Mouse (Mus musculus) retina, postnatal 1 day (tissue): ENCODE data around the gene Sox1.

ENCODE experiments used
- DNase-seq: peaks from one replicate; pipeline ENCODE4 v3.0.0-alpha.2; 2012

The Sox1 gene

DNA sequence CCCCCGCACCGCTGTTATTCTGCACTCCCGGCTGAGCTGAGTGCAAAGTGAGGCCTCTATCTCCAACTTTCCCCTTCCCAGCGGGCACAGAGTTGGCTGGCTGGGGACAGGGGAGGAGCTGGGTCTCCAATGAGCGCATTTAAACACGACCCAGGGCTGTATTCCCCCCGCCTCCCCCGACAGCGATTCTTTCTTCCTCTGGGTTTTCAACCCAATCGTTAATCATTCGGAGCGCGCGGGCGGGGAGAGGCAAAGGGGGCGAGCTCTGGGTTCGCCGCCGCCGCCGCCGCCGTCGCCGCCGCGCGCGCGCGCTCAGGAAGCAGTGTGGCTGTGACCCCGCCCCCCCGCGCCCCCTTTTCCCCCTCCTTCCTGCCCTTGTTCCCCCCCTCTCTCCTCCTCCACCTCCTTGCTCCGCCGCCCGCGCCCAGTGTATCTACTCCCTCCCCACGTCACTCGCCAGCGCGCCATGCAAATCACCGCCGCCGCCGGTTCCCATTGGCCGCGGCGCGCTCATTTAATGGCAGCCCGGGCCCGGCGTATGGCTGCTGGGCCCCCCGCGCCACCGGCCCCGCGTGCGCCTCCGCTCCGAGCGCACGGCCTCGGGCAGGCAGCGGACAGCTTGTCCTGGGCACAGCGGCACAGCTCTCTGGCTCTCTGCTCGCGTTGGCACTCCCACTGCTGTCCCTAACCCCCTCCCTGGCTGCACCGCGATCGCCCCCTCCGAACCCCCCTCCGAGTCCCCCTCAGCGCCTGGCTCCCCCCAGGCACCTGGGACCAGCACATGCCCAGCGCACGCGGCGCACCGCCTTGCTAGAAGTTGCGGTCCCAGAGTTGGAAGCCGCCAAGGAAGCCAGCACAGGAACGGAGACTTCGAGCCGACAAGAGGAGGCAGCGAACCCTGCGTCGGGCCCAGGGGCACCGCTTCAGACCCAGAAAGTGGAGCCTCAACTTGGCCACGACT is at the start of gene Sox1:
Gene Sox1, plus strand, starts transcription at position 225 of the 961 bp plus-strand sequence.
- DNase-seq = peak; percentile 78

DNA sequence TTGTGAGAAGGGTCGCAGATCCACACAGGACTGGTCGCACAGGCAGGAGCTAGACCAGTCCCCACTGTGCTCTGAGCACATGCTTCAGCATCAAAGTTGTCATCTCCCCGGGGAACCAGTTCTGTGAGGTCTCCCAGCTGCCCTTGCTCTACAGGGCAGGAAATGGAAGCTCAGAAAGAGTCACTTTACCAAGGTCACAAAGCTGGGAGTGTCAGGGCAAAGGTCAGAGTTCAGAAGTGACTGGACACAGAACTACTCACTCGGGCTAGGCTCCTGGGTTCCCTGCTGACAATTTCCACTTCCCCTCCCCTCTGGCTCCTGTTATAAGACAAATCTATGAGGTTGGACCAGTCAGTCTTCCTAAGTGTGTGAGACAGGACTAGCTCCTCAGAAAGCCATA is 49.2 kb upstream of the Sox1 start:
- DNase-seq = no peak

DNA sequence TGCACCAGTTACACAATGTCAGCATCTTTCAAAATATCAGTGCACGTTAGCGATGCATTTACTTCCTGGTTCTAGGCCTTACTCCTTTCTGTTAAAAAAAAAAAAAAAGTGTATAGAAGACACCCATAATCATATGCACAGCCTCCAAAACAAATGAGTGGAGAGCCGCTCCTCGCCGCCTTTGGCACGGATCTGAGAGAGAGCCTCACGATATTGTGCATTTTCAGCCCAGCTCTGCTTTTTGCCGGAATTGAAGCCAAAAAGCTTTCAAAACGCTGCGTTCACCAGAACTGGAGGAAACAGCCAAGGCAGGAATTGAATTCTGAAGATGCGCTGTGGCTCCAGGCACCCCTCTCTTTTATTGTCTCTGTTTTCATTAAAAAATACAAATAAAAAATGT is 48.2 kb upstream of the Sox1 start:
- no peak for DNase-seq

DNA sequence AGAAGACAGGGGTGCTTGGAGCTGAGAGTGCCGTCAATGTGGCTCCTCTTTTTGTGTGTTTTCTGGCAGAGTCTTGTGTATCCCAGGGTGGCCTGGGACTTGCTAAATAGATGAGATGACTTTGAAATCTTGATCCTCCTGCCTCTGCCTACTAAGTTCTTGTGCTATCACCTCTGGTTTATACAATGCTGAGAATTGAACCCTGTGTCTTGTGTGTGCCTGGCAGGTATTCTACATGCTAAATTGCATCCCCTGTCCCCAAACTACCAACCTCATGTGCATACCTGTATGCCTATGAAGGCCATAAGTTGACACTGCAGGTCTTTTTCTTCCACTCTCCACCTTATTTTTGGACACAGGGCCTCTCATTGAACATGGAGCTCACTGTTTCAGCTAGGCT is 46.8 kb upstream of the Sox1 start:
- no peak for DNase-seq

DNA sequence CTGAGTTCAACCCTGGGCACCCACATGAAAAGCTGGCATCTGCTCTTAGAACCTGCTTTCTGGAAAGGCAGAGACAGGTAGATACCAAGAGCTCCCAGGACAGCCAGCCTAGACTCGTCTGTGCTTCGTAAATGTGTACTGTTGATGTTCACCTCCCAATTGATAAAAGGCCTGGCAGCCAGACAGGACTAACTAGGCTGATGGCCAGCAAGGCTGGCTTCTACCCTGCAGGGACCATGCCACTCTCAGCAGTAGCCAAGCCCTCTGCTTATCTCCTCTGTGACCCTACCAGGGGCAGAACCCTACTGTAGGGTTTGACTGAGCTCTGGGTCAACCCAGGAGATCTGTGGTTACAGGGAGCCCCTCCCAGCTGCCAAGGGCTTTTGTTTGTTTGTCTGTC is 45.5 kb upstream of the Sox1 start:
- no peak for DNase-seq

DNA sequence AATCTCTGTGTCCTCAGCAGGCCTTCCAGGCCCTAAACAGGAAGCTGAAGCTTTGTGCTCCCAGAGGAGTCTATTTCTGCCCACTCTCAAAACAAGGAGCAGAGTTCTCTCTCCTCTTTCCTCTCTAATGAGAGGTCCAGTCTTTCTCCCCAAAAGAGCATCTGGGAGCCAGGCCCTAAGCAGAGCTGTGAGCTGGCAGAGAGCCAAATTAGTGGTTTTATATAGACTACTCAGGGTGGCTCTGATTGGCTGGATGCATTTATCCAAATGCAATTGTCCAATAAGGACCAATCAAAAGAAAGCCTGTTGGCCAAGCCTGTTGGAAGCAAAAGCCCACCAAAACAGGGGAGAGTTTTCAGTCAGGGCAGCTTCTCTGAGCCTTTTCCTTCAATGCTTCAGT is 44.0 kb upstream of the Sox1 start:
- DNase-seq = peak; percentile 43

DNA sequence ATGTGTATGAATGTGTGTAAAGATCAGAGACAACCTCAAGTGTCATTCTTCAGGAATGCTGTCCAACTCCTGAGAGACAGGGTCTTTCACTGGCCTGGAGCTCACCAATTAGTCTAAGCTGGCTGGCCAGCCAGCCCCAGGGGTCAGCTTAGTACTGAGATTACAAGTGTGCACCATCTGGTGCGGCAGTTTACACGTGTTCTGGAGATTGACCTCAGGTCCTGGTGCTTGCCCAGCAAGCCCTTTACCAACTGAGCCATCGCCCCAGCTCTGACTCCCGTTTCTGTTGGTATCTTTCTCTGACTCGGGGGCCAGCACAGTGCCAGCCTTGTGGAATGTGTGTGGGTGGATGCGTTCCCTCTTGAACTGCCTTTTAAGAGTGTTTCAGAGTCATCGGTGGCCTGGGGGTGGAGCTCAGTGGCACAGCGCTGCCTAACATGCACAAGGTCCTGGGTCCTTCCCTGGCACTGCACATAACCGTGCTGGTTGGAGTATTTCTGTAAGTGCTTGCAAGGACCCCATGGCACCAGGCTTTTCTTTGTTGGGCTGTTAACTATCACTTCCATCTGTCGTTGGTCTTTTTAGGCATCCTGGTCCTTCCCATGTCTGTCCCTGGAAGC is 40.6 kb upstream of the Sox1 start:
- peak; percentile 79 for DNase-seq

DNA sequence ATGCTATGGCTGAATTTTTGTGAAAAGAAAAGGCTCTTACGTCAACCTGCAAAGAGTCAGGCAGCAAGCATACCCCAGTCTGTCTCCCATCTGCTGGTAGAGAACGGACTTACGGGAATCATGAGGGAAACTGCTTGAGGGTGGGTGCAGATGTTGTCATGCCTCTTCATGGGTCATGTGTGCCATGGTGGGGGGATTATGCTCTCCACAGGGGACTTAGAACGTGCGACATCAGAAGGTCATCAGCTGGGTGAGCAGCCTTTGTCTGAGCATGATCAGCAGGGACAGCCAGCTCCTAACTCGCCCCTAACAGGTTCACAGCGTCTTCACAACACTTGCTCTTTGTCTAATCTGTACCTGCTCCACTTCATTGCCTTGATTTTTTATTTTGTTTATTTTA is 26.9 kb upstream of the Sox1 start:
- DNase-seq = peak; percentile 69

DNA sequence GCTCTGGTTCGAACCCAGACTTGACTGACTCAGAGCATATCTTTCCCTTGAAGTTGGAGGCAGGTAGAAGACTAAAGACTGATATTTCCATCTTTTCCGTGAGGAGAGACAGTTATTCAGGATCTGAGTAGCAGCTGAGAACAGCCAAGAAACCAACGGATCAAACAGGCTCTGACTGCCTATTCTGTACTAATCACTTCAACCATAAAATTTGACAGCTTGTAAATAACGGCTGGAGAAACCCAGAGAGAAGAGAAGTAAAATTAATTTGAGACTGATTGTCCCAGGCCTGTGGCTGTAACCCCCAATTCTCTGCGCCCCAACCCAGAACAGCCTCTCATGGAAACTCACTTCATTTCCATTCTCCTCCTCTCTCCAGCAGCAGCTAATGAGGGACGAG is 26.2 kb upstream of the Sox1 start:
- DNase-seq = peak; percentile 54

DNA sequence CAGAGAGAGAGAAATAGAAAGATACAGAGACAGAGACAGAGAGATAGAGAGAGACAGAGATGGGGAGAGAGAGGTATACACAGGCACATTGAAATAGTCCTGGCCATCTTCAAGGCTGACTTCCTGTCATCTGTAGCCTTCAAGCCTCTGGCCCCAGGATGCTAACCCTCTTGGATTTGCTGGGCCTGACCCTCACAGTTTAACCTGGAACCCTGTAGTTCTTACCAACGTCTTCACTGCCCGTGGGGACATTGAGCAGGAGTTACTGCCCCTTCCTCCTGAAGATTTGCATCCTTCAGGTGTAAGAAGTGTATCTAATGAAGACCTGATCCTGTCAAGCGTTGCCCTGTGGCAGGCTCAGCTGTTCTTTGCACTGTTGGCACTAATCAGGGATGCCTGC is 14.0 kb upstream of the Sox1 start:
- no peak for DNase-seq

DNA sequence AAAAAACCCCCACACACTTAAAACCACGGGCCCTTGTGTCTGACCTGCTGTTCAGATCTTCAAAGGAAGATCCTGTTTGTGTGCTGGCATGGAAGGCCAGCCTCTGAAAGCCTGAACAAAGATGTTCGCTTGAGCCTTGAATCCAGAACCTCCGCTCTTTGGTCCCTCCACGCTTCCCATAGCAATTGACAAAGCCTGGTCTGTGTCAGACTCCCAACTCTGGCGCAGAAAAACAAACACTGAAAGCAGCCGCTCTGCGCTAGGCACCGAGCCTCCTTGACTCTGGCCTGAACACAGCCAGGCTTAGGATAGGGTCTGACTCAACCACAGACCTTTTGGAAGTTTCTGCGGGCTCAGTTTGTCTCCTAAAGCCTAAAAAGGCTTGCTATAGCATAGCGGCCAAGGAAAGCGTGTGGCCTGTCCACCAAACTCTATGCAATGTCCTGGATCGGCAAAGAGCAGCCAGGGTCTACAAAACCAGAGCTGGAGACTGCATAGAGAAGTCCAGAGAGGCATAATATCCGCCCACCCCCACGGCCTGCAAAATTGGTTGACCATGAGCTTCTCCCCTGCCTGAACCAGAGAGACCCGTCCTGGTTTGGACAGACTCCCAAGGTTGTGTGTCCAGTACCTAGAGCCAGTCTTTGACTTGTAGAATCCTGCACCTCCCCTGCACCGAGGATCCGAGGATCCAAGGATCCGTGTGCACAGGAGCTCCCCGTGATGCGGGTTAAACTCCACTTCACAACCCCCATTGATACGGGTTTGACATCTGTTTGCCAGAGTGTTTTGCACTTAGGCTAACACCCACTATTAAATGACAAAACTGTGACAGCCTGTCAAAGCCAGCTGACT is 12.2 kb upstream of the Sox1 start:
- peak; percentile 33 for DNase-seq

DNA sequence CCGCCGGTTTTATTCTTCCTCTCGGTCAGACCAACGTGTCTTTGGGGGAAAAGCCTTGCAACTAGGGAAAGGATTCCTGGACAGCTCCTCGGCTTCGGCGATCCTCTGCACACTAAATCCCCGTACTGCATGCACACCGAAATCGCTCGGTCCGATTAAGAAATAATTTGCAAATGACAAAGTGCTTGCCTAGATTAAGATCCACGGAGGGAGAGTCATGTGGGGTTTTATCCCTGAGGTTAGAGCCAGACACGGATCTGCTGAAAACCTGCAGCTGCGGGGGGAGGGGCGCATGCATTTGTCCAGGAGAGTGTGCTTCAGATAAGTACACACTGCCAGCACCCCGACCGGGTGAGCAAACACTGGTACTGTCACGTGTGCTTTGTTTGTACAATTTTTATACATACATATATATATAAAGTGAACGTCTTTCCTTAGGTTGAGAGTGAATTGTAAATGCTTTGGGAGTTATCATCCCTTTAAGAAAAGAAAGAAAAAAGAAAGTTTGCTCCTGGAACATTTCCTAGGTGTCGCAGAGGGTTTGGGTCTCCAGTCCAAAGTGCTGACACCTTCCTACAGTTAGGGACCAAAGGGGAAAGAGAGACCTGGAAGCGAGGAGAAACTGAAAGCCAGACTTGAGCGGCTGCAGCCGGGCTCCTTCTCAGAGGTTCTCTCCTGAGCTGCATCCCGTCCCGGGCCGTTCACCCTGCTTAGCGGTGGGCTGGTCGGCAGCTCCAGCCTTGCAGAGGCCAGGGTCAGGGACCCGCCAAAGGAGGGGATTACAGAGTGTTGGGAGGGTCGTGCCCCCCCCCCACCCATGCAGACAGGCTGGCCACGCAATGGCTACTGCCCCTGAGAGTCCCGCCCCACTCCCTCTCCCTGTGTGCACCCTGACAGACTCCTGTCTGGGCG is 10.9 kb upstream of the Sox1 start:
- DNase-seq = no peak

DNA sequence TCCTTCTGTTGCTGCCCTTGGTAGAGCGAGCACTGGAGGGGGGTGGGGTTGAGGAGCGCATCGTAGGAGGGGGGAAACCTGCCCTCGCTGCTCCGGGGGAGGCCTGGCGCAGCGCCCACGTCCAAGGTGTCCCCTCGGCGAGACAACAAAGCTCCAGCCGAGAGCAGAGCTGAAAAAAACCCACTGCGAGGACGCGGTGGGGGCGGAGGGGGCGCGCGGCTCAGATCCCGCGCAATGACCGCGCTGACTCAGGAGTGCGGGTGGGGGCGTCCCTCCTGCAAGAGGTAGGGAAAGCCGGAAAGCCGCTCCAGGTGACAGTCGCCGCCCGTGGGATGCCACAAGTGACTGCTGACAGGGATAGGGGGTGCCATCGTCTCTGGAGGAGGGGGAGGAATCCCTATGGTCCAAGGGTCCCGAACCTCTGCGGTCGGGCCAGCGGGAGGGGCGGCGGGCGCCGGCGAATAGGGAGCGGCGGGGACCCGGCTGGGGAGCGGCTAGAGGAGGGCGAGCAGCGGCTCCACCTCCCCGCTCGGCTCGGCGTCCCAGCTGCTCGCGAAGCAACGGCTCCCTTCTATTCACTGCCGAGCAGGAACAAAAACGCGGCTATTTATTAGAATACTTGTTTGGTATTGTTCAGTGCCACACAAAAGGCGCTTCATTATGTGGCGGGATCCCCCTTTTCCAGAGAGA is 10.0 kb upstream of the Sox1 start:
- DNase-seq = peak; percentile 66

DNA sequence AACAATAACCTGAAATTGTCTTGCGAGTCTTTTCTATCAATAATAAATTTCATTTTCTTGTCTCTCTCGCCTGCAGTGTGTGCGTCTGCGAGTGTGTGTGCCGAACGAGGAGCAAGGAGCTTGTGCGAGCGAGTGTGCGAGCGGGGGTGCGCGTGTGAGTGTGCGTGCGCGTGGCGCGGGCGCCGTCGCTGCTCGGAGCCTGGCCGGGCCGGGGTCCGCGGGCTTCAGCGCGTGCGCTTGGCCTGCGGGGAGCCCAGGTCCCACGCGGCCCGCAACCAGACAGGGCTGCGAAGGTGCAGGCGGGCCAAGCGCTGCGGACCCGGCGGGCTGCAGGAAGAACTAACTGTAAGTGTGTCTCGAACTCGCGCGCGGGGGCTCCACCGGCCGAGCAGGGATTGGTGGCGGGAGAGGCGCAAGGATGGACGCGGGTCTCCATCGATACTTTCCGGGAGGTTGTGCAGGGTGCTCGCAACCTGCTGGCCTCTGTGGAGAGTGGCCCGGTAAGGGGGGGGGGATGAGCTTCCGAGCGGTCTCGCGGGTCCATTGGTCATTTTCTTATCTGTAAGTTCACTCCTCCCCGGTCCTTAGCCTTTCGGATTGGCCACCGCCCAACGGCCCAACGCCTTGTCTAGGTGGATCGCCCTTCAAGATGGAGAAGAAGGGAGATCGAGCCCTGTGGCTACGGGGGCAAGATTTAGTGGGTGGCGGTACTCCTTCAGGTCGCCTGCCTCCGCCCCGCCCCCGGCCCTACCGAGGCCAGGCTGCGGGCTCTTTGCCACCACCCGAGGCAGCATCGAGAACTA is 9.2 kb upstream of the Sox1 start:
- no peak for DNase-seq

DNA sequence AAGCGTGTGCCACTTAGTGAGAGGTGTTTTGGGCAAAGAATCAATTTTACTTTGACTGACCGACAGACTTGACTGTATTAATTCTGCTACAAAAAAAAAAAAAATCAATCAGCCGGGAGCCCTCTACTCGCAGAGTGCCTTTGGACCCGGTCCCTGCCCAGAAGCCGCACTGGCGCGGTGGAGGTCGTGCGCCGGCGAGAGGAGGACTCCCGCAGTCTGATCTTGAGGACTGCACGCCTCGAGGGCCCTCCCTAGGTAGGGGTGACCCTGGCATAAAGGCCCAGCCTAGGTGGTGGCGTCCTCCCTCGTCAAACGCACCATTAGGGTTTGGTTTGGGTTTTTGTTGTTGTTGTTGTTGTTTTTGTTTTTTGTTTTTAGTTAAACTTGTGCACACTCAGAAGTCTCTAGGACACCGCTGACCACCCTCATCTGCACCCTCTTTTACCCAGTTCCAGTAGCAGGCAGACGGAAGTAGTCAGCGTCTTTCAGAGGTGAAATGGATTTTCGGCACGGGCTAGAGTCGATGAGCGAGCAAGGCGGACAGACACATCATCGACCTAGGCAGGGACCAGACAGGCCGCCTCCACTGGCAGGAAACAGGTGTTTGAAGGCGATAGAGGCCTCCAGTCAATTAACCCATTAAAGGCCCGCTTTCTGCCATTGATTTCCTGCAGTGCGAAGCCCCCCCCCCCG is 8.4 kb upstream of the Sox1 start:
- DNase-seq = no peak

DNA sequence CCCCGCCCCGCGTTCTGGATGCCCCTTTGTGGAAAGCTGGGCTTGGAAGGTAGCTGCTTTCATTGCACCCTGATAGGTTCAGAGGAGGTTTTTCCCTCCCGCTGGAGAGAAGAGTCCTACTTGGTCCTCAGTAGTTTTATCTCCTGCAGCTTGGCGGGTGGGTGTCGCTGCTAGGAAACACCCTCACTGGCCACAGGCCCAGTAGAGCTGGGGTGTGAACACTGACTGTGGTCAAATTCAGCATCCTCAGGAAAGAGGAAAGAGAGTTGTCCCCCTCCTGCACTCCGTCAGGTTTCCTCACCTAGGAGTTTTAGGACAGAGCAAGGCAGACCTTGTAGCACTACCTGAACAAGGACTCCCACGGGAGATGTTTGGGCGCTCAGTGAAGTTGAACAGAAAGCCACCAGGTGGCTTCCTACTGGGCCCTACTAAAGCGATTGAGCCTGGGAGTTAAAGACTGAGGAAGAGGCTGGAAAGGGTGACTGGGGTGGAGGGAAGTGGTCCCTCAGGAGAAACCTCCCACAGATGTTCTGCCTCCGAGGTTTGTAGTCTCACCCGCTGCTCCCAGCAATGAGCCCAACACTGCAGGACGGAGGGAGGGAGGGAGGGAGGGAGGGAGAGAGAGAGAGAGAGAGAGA is 7.8 kb upstream of the Sox1 start:
- no peak for DNase-seq

DNA sequence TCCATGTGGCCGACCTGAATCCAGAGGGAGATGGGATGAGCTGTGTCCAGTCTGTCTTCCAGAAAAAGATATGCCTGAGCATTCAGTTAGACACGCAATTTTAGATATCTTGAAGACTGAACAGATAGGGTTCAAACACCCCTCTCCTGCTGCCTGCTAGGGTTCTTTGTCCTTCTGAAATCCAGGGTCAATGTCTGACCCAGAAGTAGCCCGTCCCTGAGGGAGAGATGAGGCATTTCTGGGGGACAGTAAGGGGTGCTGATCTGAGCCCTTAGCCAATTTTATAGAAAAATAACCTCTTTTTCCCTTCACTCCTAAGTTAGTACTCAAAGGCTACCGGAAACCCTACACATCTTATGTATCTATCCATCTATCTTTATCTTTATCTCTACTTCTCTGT is 7.2 kb upstream of the Sox1 start:
- no peak for DNase-seq

DNA sequence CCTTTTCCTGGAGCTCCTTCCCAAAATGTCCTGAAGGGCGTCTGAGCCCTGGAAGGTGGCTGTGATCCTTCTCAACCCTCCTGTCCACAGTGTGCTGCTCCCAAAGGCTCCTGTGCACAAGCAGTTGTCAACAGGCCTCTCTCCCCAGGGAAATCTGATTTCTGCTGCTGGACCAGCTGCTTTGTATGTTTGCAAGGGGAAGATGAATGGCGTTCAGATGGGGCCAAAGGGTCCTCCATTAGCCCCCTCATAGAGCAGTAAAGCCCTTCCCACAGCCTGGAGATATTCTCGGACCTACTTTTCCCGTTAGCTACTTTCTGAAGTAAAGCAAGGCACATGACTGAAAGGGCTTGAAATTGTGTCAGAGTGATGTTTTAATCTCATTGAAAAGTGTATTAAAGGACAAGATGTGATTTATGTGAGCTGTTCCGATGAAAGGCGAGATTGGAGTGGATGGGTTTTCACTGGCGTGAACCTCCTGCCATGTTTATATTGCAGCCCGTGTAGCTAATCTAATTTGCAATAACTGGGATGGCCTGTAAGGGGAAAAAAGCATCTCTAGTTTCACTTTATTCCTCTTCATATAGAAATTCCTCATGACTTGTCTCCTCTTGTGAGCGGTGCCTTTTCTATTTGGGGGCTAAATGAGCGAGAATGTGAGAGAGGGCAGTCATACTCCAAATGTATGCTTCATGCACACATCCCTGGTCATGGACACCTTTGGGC is 6.5 kb upstream of the Sox1 start:
- DNase-seq = no peak

DNA sequence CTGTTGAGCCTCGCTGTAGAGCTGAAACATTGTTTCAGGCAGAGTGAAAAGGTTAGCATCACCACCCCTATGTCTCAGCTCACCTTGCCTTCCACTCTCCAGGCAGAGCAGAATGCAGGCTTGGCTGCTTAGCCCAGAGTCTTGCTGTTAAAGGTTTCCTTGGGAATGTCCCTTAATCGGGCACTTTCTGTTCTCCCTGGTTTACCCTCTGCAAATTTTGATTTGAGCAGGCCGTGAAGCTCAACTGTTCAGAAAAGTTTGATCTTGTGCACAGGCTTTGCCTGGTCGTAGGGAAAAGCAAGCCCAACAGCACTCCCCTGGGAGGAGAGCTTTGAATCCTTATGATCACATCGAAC is 6.0 kb upstream of the Sox1 start:
- DNase-seq = no peak
